Mouse (Mus musculus) testis, adult 2 months (tissue): ENCODE data around the gene Cd164. TPM values are rescaled to one million over a fixed set of nuclear protein-coding genes. Genes with fewer than 3 reads are reported as not detected.

Experiments used
- H3K27ac ChIP-seq: fragments of 200-500 bp; 2 replicates; pipeline ENCODE4 v1.5.1; 2012; ENCODE audit warnings: low read depth, low read length; ENCODE audit not compliant: control insufficient read depth, insufficient read depth
- H3K27me3 ChIP-seq: fragments of 200-500 bp; 2 replicates; pipeline ENCODE4 v1.6.1; 2012; ENCODE audit warnings: mild to moderate bottlenecking, low read length, moderate library complexity; ENCODE audit not compliant: control insufficient read depth, insufficient read depth
- H3K36me3 ChIP-seq: fragments of 200-500 bp; 2 replicates; pipeline ENCODE4 v1.6.1; 2012; ENCODE audit warnings: mild to moderate bottlenecking, low read length; ENCODE audit not compliant: control insufficient read depth, insufficient read depth
- H3K4me1 ChIP-seq: fragments of 200-500 bp; 2 replicates; pipeline ENCODE4 v1.6.1; 2012; ENCODE audit warnings: low read length; ENCODE audit not compliant: control insufficient read depth, insufficient read depth
- H3K4me3 ChIP-seq: fragments of 200-500 bp; 2 replicates; pipeline ENCODE4 v1.5.1; 2012; ENCODE audit warnings: low read depth, mild to moderate bottlenecking, low read length, moderate library complexity, mixed read lengths; ENCODE audit not compliant: control insufficient read depth
- CTCF ChIP-seq: fragments of 200-500 bp; IDR thresholded peaks from 2 replicates; pipeline ENCODE4 v1.5.1; 2012; ENCODE audit warnings: low read depth, mild to moderate bottlenecking, inconsistent platforms, low read length, moderate library complexity; ENCODE audit not compliant: control insufficient read depth, insufficient read depth, insufficient replicate concordance
- POLR2A ChIP-seq: fragments of 200-500 bp; IDR thresholded peaks from 2 replicates; pipeline ENCODE4 v1.6.1; 2012; ENCODE audit warnings: low read depth, mild to moderate bottlenecking, inconsistent platforms, low read length, moderate library complexity; ENCODE audit not compliant: control insufficient read depth
- polyA plus RNA-seq: library from polyadenylated mRNA; depleted of rRNA; stranded (reverse); fragments of >200 nt; gene quantifications from 2 replicates; pipeline ENCODE4 v1.2.3, GENCODE M21; 2012

Gene Cd164
- polyA plus RNA-seq, 1 experiment = 279 TPM

DNA sequence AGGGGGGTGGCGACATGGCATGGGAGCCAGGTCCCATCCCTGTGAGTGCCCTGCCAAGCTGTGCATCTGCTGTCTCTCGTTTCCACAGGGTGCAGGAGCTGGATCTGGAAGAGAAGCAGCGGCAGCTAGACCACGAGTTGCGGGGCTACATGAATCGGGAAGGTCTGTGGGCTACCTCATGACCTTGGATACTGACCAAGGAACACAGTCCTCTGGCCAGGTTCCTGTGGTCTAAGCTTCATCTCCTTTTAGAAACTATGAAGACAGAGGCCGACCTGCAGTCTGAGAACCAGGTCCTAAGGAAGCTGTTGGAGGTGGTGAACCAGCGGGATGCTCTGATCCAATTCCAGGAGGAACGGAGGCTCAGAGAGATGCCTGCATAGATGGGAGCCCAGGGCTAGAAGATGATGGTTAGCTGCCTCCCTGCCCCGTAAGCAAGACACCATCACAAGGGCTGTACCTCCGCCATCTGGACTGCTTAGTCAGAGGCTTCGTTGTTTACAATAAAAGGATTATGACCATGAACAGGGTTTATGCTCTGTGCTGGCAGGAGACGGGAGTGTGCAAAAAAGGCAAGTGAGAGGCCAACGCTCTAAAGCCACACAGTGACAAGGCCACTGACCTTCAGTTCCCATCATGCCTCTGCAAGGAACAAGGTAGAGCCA is 32.6 kb upstream of the Cd164 start:
- H3K27me3 ChIP-seq = no peaks in the 10 kb centered on the region
- H3K27ac ChIP-seq = no peak overlapping the region
- H3K4me3 ChIP-seq = no peak overlapping the region
- no peak for TF ChIP-seq POLR2A
- no peak for TF ChIP-seq CTCF
- H3K36me3 ChIP-seq = no peaks in the 10 kb centered on the region
- peaks cover 17% of the 10 kb centered on the region for H3K4me1 ChIP-seq

GRCm38 (mm10) chr10:41488877-41489276 is 30.3 kb upstream of the Cd164 start:
- H3K27me3 ChIP-seq = no peaks in the 10 kb centered on the region
- TF ChIP-seq CTCF (no peak), POLR2A (no peak)
- peak overlapping the region; percentile 91 for H3K4me3 ChIP-seq
- no peaks in the 10 kb centered on the region for H3K36me3 ChIP-seq
- H3K27ac ChIP-seq = no peak overlapping the region
- peaks cover 13% of the 10 kb centered on the region for H3K4me1 ChIP-seq

DNA sequence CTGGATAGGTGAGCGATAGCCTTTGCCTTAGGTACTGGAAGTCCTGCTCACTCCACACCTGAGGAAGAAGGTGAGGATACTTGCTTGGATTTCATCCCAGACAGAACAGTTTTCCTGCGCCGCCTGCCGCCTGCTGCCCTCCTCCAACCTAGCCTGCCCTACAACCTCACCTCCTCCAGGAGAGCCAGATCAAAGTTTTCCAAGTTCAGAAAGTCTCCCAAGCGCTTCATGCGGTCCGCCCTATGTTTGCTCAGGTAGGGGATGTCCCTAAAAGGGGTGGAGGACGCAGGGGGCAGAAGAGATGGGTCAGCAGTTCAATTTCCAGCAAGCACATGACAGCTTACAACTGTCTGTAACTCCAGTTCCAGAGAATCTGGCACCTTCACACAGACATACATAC is 29.9 kb upstream of the Cd164 start:
- Histone ChIP-seq H3K4me1 (peaks cover 13% of the 10 kb centered on the region), H3K27ac (no peak overlapping the region), H3K4me3 (peak overlapping the region; percentile 91), H3K27me3 (no peaks in the 10 kb centered on the region), H3K36me3 (no peaks in the 10 kb centered on the region)
- TF ChIP-seq POLR2A = no peak

DNA sequence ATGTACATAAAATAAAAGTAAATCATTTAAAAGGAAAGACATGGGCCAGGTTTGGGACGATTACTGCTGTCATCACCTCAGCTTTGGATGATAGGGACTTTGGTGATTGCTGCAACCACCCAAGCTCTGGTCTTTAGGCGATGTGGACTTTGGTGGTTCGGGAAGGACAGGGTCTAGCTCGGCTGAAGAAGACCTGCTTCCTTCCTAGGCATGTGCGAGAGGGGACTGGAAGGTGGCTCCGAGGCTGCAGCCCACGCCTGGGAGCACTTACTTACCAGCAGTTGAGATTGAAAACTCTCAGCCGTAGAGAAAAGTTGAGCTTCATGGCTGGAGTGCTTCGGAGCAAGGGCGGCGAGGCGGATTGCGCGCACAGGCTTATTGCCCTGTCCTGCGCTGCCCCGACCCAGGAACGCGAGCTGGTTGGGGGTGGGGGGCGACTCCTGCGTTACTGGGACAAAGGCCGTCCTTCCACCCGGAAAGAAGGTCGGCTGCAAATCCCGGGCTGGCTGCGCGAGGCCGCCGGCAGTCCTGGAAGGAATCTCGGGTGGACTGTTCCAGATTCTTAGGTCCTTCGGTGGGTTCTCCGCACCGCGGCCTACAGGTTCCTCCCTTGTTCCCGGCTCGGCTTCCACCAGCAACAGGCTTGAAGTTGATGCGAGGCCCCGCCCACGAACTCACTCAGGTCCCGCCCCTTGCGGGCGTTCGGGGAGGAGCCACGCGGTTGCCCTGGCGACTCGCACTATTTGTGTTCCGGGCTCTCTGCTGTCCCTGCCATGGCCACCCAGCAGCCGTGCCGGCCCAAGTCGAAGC is 29.3 kb upstream of the Cd164 start, which contains the start of the genes Smpd2 and Ppil6:
Gene Smpd2, minus strand, starts transcription at position 662 of the 810 bp plus-strand sequence.
Gene Ppil6, plus strand, starts transcription at position 732 of the 810 bp plus-strand sequence.
- Histone ChIP-seq H3K27ac (peak within 1 kb of the TSS; percentile 57; the same call in 1 of the 2 replicates), H3K4me1 (peaks cover 13% of the 10 kb centered on the region)
- no peak for TF ChIP-seq CTCF
- peak; percentile 57 for TF ChIP-seq POLR2A

GRCm38 (mm10) chr10:41490518-41490873 is 28.7 kb upstream of the Cd164 start:
- TF ChIP-seq POLR2A (no peak), CTCF (no peak)
- Histone ChIP-seq H3K4me3 (peak overlapping the region; percentile 91), H3K36me3 (no peaks in the 10 kb centered on the region), H3K27ac (no peak overlapping the region; the same call in 1 of the 2 replicates), H3K27me3 (no peaks in the 10 kb centered on the region), H3K4me1 (peaks cover 13% of the 10 kb centered on the region)

More for the DNA sequence above, 29.3 kb upstream of the Cd164 start, which contains the start of the genes Smpd2 and Ppil6:
- H3K4me3 ChIP-seq = peak within 1 kb of the TSS; percentile 91
- no peaks in the 10 kb centered on the region for H3K27me3 ChIP-seq
- no peaks in the 10 kb centered on the region for H3K36me3 ChIP-seq

- TF ChIP-seq POLR2A (no peak), CTCF (no peak)
- no peaks in the 10 kb centered on the region for H3K36me3 ChIP-seq
- H3K4me3 ChIP-seq = peak overlapping the region; percentile 55
- no peak overlapping the region for H3K27ac ChIP-seq
- H3K27me3 ChIP-seq = no peaks in the 10 kb centered on the region
- peaks cover 13% of the 10 kb centered on the region for H3K4me1 ChIP-seq
Observed at GRCm38 (mm10) chr10:41491111-41491510, 28.1 kb upstream of the Cd164 start.

GRCm38 (mm10) chr10:41500941-41501340 is 18.3 kb upstream of the Cd164 start:
- Histone ChIP-seq H3K4me3 (no peak overlapping the region), H3K27me3 (no peaks in the 10 kb centered on the region), H3K4me1 (no peaks in the 10 kb centered on the region), H3K36me3 (no peaks in the 10 kb centered on the region), H3K27ac (no peak overlapping the region)
- TF ChIP-seq POLR2A = no peak
- no peak for TF ChIP-seq CTCF
